Mouse (Mus musculus): ENCODE data around the gene Ets2. TPM values are rescaled to one million over a fixed set of nuclear protein-coding genes. Genes with fewer than 3 reads are reported as not detected.
"Not testable (repeated sequence)": the region's sequence is repeated elsewhere in the genome, so short reads cannot be mapped to it uniquely, and the experiment has no call there.

Ets2 gene
- total RNA-seq, 2 experiments from 2014 or later: 45.4 to 49.2 TPM

DNA sequence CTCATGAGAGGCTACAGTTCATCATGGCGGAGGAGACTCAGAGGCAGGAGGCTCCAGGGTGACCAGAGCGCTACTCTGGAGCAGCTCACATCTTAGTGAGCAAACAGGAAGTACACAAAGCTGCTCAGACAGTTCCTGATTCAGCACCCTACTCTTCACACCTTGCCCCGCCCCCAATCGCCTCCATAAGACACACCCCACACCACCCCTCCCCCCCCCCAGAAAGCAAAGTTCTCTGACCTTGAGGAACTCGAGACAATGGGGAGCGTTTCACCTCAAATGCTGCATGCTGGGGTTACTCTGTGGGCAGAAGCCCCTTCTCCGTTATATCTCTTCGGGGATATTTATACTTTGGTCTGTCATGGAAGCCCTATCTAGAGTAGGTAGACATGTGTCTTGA lies 15.0 kb upstream of the Ets2 start:
- DNase-seq (ENCODE audit: extremely low spot score in 1 of 2, low spot score in 2 of 2): no peak
- intact Hi-C loops (cut with DNase I): no loop called here

DNA sequence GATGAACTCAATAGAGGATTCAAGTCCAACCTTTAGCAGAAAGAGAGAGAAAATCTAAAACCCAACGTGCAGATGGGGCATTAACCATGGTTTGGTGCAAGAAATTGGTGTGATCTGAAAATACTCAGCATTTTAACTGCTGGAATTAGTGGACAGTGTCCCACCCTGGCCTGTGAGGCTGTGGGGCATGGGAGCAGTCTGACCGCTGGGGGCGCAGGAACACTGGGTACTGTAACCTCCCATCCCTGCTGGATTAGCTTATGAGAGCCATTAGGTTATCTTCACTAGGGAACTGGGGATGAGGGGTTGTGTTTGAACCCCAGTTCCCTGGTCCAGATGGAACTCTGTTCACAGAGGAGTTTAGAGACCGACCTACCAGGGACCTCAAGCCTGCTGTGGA lies 13.9 kb upstream of the Ets2 start:
- intact Hi-C loops (cut with DNase I): no loop called here
- DNase-seq (ENCODE audit: extremely low spot score in 1 of 2, low spot score in 2 of 2): no peak

DNA sequence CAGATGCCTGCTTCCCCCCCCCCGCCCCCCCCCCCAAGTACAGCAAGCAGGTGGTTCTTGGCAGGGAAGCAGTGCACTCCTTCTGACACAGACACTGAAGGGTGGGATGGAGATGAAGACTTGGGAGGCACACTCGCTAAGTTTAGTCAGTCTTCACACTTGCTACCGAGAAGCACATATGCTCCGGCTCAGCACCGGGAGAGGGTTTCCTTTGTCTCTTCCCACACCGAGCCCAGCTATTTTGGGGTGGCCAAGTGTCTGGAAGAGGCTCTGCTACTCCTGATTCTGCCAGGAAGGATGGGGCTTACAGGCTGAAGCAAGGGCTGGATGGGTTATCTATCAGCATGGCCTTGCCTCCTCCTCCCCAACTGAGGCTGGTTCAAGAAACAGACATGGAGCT lies 5.3 kb upstream of the Ets2 start:
- DNase-seq (ENCODE audit: extremely low spot score in 1 of 2, low spot score in 2 of 2): peak; percentile 45 to 60

DNA sequence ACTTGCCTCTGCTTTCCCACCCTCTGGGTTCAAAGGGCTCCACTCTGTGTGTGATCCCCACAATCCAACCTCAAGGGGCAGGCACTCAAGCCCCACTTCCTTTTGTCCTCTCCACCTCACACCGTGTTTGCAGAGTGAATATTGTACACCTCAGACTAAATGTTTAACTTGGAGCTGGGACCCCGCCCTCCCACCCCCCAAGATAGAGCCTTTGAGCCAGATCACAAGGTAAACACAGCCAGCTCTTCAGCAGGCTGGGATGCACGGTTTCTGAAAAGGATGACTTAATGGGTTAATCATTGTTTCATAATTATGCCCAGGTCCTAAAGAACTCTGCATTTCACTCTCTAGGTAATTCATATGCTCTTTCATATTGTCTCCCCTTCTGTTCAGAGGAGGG lies 2.2 kb upstream of the Ets2 start:
- no peak for DNase-seq (ENCODE audit: extremely low spot score in 1 of 2, low spot score in 2 of 2)
- intact Hi-C loops (cut with DNase I): loop anchor here (5.0 kb wide), 2 partner anchors 52 to 248 kb away; no protein-coding TSS in a partner anchor

More for the DNA sequence above, 5.3 kb upstream of the Ets2 start:
- intact Hi-C loops (cut with DNase I): no loop called here

DNA sequence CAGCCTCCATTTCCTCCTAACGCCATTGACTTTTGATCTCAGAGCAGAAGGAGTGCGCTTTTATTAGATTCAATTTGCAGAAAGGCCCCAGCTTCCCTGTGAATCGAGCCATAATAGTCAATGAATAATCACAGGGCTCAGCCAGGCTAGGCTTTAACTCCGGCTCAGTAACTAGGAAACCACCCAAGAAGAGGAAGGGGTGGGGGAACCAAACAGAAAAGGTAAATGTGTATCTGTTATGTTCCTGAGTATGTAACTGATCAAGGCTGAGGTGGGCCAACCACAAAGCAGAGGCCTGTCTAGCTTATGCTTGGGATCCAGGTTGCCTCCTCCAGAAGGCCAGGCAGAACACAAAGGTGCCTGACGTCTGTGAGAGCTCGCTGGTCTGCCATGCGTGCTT lies 1.7 kb upstream of the Ets2 start:
- intact Hi-C loops (cut with DNase I): loop anchor here (5.0 kb wide), 2 partner anchors 53 to 247 kb away; no protein-coding TSS in a partner anchor
- DNase-seq (ENCODE audit: extremely low spot score in 1 of 2, low spot score in 2 of 2): no peak

DNA sequence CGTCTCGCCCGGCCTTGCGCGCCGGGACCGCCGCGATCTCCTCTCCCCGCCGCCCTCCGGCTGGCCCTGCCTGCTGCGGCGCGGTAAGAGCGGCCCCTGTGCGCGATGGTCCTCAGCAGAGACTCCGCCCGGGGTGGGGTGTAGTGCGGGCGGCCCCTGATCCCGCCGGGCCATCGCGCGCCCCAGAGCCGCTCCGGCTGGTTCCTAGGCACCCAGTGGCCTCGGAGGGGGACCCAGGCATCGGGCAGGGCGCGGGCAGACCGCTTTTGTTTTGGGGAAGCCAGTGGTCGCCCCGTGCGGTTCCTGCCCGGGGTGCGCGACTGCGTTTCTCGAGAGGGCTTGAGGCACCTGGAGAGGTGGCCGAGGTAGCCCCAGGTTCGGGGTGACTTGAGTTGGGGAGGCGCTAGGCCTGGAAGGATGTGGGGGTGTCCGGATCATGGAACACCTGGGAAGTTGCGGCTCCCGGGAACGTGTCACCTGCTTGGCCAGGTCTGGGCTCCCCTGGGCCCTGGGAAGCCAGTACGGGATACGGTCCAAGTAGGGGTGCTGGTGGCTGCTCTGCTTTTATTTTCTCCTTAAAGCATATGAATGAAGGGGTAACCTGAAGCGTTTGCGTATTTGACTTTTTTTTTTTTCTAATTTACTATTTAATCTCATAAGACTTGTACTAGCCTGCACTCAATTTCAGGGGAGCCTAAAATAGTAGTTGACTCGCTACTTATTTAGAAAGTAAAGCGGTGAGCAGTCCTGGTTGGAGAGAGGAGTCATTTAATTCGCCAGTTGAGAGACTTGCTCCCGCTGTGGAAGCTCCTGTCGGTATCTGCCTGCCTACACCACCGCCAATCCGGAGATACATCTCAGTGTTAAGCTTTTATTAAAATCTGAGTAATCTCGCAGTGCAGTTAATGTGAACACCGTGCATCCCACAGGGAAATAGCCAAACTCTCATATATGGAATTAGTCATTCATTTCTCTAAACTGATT lies 979 bp downstream of the Ets2 start:
- peak in 1 of 2 experiments; percentile 30 for DNase-seq (ENCODE audit: extremely low spot score in 1 of 2, low spot score in 2 of 2)
- intact Hi-C loops (cut with DNase I): loop anchor here (5.0 kb wide), 2 partner anchors 56 to 244 kb away; no protein-coding TSS in a partner anchor

DNA sequence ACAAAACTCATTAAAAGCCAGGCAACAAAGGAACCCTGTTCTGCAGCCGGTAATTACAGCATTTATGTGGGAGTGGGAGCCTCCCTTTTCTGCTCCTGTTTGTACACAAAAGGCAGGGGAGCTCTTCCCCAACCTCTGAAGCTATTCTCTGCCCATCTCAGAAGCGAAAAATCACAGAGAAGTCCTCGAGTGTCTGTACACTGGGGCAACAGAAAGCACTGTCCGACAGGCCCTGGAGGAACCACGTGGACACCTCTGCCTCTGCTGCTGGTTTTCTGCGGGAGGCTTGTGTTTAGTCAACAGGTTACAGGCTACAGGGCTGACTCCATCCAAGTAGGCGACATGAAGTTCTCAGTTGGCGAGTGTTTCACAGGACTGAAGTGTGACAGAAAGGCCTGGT lies 2.1 kb downstream of the Ets2 start:
- intact Hi-C loops (cut with DNase I): loop anchor here (5.0 kb wide), 2 partner anchors 57 to 243 kb away; no protein-coding TSS in a partner anchor
- DNase-seq (ENCODE audit: extremely low spot score in 1 of 2, low spot score in 2 of 2): peak in 1 of 2 experiments; percentile 18

DNA sequence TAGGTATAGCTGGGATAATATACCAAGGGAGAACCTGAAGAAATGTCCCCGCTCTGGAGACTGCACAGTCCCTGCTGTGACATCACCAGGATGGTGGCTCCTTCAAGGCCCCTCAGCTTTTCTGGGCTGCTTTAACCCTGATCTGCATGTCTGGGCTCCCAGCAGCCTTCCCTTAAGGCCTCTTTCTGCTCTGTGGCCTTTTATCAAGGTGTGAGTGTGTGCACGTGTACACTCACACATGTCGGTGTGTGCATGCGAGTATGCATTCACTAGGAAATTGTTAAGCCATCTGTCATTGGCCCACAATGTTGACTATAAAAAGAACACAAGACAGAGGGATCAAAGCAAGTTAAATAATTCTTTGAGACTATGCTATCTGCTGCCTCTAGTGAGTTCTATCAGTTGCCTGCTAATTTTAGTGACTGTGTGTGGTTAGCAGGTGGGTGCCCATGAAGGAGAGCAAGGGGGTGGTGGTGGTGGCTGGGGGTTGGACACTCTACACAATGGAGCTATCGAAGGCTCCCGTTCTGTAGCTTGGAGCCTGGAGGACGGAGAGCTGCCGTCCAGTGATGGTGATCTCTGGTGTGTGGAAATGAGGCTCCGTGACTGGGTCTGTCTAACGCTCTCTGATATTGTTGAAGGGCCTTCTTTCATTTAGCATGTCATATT lies 2.9 kb downstream of the Ets2 start:
- no peak for DNase-seq (ENCODE audit: extremely low spot score in 1 of 2, low spot score in 2 of 2)
- intact Hi-C loops (cut with DNase I): loop anchor here (5.0 kb wide), 2 partner anchors 57 to 243 kb away; no protein-coding TSS in a partner anchor

DNA sequence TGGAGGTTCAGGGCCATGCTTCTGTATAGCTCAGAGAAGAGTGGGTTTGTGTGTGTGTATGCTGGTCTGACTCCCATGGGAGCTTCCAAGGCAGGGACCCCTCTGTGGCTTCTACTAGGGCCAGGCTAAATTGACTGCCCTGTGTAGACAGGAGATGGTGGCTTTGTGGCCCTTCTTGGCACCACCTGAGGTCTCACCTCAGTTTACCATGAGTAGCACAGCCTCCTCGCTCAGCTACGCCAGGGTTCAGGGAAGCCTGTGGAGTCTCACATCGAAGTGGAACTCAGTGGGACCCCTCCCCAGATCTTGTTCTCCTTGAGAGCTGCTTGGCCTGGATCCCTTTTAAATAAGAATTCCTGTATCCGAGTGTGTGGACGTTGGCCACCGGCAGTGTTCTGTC lies 3.9 kb downstream of the Ets2 start:
- no peak for DNase-seq (ENCODE audit: extremely low spot score in 1 of 2, low spot score in 2 of 2)
- intact Hi-C loops (cut with DNase I): no loop called here

DNA sequence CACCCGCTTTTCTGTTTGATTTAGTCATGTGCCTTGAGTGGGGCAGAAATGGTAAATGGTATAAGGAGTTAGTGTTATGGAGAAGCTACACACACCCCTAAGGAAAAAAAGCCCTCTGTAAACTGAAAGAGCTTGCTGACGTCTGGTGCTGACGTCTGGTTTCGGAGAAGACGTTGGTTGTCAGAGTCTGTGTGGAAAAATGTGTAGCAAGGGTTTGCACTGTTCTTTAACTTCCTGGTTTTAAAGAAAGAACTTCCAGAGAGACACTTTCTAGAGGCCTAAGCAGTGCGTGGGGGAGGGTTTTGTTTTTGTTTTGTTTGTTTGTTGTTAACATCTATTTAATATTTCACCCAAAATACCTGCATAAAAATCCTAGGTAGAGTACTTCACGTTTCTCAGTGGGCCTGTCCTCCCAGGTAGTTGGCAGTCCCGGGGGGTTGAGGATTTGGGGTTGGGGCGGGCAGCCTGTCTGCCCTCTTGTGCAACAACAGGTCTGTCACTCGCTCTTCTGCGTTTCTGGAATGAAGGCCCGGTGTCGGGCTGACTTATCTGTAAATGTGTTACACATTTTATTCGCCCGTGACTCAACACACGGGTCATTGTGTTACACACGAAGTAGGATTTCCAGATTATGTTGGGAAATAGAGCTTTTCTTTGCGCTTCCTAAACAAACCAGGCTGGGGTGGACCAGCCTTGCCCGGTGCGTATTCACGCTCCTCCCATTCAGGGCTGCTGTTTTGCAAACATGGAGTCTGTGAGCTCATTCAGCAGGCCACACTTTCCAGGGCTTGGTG lies 6.5 kb downstream of the Ets2 start:
- no peak for DNase-seq (ENCODE audit: extremely low spot score in 1 of 2, low spot score in 2 of 2)
- intact Hi-C loops (cut with DNase I): no loop called here

DNA sequence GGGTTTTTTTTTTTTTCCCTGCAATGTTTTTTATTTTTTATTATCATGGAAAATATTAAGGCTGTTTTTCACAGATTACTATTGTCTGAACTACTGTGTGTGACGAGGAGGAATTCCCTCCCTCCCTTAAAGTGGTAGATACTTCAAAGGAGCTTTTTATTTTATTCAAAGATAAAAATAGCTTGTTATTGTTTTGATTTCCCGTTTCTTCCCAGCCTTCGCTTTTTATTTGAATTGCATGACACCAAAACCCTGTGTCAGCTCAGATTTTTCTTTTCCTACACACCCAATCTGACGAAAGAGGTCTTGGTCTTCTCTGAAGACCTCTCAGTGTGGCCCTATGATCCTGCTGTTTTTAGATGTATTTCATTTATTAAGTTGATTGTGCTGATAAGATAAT lies 7.3 kb downstream of the Ets2 start:
- DNase-seq (ENCODE audit: extremely low spot score in 1 of 2, low spot score in 2 of 2): no peak
- intact Hi-C loops (cut with DNase I): no loop called here

DNA sequence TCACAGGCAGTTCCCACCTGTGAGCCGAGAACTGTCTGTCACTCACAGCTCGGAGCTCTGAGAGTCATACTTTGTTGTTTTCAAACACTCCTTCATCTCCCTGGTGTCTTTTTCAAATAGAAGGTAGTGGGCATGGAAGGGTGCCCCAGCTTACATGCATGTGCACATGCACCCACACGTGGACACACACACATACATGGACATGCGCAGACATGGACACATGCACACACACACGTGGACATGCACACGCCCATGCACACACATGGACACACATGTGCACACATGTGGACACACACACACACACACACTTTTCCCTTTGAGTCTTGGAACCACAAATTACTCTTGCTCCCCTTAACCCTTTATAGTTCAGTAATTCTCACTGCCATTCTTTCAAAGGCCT lies 8.3 kb downstream of the Ets2 start:
- intact Hi-C loops (cut with DNase I): no loop called here
- no peak for DNase-seq (ENCODE audit: extremely low spot score in 1 of 2, low spot score in 2 of 2)

DNA sequence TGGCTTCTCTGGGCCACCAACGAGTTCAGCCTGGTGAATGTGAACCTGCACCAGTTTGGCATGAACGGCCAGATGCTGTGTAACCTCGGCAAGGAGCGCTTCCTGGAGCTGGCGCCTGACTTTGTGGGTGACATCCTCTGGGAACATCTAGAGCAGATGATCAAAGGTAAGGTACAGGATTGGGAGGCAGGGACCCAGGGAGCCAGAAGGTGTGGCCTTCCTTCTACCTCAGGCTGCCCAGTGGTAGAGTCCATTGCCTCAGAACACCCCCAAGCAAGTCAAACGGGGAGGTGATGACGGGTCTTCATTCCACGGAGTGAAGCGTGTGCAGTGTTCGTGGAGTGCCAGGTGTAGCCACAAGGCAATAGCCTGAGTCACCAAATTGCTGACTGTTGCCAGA lies 10.2 kb downstream of the Ets2 start:
- DNase-seq (ENCODE audit: extremely low spot score in 1 of 2, low spot score in 2 of 2): no peak
- intact Hi-C loops (cut with DNase I): no loop called here

DNA sequence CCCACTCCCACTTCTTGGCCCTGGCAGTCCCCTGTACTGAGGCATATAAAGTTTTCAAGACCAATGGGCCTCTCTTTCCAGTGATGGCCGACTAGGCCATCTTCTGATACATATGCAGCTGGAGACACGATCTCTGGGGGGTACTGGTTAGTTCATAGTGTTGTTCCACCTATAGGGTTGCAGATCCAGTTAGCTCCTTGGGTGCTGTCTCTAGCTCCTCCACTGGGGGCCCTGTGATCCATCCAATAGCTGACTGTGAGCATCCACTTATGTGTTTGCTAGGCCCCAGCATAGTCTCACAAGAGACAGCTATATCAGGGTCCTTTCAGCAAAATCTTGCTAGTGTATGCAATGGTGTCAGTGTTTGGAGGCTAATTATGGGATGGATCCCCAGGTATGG lies 11.2 kb downstream of the Ets2 start:
- intact Hi-C loops (cut with DNase I); DNase-seq (ENCODE audit: extremely low spot score in 1 of 2, low spot score in 2 of 2): not testable (repeated sequence)

DNA sequence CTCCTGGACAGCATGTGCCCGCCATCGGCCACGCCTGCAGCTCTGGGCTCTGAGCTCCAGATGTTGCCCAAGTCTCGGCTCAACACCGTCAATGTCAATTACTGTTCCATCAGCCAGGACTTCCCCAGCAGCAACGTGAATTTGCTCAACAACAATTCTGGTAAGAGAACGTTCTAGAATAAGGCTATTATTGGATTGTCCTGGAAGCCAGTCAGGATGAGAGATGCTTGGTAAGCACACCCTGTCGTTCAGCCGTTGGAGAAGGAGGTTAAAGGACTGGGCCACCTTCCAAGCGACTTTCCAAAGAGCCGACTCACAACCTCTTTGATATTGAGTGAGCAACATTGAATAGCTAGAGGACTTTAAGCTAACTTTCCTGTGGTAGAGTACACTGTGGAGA lies 13.2 kb downstream of the Ets2 start:
- no peak for DNase-seq (ENCODE audit: extremely low spot score in 1 of 2, low spot score in 2 of 2)
- intact Hi-C loops (cut with DNase I): no loop called here

DNA sequence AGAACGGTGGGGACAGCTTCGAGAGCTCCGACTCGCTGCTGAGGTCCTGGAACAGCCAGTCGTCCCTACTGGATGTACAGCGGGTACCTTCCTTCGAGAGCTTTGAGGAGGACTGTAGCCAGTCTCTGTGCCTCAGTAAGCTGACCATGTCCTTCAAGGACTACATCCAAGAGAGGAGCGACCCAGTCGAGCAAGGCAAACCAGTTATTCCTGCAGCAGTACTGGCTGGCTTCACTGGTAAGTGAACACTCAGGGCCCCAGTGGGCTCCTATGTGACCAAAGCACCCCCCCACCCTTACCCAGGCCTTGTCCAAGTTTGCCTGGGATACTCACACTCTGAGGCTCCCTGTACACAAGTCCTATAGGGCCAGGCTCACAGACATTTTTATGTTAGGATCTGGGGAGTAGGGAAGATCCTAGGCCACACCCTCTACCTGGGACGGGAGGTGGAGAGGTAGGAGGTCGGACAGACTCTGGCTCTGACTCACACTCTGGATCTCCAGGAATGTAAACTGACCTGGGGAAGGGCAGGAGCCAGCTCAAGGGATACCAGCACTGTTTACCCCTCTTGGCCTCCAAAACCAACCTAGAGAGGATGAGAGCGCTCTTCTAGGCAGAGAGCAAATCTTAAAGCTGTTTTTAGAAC lies 14.3 kb downstream of the Ets2 start:
- intact Hi-C loops (cut with DNase I): no loop called here
- no peak for DNase-seq (ENCODE audit: extremely low spot score in 1 of 2, low spot score in 2 of 2)

DNA sequence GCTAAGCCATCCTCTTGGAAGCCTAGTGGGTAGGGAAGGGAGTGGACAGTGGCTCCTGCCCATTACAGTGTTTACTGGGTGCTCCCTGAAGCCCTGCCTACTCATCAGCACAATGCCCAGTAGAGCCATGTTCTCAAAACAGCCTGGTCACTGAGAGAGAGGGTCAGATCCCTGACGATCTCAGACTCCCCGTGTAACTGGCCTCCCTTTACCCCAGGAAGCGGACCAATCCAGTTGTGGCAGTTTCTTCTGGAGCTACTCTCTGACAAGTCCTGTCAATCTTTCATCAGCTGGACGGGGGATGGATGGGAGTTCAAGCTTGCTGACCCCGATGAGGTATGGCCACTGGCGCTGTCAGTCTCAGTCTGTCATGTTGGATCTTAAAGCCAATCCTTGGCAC lies 15.8 kb downstream of the Ets2 start:
- intact Hi-C loops (cut with DNase I): no loop called here
- DNase-seq (ENCODE audit: extremely low spot score in 1 of 2, low spot score in 2 of 2): no peak

DNA sequence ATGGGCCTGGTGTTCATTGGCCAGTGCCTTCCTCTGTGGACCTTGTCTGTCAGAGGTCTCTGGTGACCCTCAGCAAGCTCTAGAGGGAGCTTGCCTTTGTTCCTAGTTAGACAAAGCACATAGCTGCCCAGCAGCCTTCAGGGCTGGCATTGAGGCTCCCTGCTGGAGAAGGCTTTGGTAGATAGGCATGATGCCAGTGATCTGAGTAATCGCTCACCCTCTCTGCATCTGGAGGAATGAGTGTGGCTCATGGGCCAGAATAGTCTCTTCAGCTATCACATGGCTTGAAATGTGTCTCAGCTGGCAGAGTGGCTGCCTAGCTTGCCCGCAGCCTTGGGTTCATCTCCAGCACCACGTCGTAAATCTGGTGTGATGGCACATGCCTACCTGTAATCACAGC lies 16.2 kb downstream of the Ets2 start:
- intact Hi-C loops (cut with DNase I): no loop called here

DNA sequence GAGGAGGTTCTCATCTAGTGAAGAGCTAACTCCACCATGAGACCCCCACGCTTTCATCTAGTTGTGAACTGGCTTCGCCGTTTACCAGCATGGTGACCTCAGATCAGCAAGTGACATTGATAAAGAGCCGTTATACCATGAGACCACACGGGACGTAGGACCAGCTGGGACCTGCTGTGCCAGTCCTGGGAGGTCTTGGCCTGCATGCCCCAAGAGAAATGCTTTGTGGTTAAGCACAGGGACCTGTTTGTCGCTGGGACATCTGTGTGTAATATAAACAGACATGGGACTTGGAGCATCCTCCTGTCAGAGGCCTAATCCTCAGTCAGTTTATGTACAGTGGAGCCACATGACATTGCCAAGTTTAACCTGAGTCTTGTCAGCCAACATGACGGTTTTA lies 18.7 kb downstream of the Ets2 start:
- DNase-seq (ENCODE audit: extremely low spot score in 1 of 2, low spot score in 2 of 2): no peak
- intact Hi-C loops (cut with DNase I): no loop called here

More for the DNA sequence above, 16.2 kb downstream of the Ets2 start:
- no peak for DNase-seq (ENCODE audit: extremely low spot score in 1 of 2, low spot score in 2 of 2)
